Mouse (Mus musculus): Measurements from ENCODE around the gene Pacrg.
A peak's percentile ranks its signal among the peaks of the same experiment; 100 is the strongest.

The Pacrg gene

GRCm38 (mm10) chr17:10740083-10740482 lies 100.0 kb downstream of the Pacrg start:
- DNase-seq (ENCODE audit: low spot score in 2 of 2) = no peak

DNA sequence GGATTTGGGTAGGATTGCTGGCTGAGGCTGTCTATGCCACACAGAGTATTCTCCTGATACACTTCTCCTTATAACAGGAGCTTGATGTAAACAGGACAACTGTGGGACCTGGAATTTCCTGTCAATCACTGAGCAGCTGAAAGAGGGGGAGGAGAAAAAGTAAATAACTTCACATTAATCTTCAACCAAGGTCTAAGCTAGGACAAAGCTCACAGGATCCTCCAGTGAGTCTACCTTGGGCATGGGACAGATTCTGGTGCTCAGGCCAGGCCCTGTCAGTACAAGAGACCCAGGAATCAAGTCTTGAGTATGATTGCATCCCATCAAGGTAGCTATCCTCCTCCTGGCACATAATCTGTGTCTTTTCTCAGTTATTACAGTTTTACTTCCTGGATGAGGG lies 102.1 kb downstream of the Pacrg start:
- no peak for DNase-seq (ENCODE audit: low spot score in 2 of 2)

- DNase-seq (ENCODE audit: low spot score in 2 of 2) = no peak
Observed at GRCm38 (mm10) chr17:10734733-10735132, 105.4 kb downstream of the Pacrg start.

DNA sequence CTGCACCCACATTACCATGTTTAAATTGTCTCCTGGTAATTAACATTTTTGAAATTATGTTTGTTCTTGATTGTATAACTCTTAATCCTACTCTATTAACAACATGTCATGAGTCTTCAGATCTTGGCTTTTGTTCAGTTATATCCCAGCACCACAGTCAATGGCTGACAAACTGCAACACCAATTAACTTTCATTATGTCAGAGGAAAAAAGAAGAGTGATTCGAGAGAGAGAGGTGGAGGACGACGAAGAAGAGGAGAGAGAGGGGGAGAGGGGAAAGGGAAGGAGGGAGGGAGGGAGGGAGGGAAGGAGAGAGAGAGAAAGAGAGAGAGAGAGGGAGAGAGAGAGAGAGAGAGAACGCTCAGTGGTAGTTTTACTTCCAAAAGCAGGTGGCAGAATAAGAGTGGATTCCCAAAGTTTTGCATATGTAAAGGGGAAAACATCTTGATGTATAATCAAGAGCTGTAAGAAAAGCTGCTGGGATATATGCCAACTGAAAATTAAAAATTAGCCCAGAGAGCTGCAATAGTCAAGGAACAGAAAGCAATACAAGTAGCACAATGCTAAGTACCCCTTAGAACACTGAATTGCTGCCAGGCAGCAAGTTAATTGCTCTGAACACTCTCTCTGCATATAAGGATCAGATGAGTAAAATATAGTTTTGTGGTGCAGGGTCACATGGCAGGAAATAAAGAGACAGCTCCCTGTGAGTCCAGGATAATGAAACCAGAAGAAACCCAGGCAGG lies 107.6 kb downstream of the Pacrg start:
- DNase-seq (ENCODE audit: low spot score in 2 of 2) = no peak

- peak in 1 of 2 experiments; percentile 4 for DNase-seq (ENCODE audit: low spot score in 2 of 2)
Observed at GRCm38 (mm10) chr17:10724853-10725252, 115.3 kb downstream of the Pacrg start.

DNA sequence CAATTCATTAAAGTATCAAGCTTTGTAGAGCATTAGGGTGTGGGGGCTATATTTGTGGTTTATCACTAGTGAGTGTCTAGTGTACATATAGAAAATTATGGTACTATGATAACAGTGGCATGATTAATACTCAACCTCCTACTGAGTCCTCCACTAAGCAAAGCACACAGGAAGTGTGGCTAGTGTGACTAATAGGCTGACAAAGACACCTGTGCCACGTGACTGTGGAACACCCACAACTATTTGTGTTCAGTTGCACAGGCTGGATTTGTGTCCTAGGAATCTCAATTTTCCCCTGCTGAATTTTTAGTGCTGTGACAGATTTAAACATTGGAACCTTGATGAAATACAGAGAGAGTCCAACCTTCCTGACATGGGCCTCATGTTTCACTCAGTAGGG lies 118.5 kb downstream of the Pacrg start:
- DNase-seq (ENCODE audit: low spot score in 2 of 2) = no peak

GRCm38 (mm10) chr17:10717148-10717547 lies 123.0 kb downstream of the Pacrg start:
- DNase-seq (ENCODE audit: low spot score in 2 of 2) = no peak

DNA sequence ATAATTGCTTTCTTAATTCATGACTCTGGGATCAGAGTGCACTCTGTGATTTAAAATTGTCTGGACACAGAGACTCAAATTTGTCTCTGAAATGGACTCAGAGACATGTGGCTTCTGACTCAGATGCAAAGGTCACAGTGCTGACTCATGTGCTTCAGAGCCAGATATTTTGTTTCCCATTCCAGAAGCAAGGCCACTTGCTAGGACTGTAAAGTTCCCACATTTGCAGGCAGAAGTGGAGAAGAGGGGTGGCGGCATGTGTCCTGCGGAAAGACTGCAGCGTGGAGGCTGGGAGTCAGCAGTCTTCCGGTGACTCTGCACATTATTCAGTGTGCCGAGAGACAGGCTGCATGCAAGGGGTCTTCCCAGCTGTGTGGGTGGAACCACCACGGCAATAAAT lies 137.3 kb downstream of the Pacrg start:
- peak; percentile 31 to 47 for DNase-seq (ENCODE audit: low spot score in 2 of 2)

DNA sequence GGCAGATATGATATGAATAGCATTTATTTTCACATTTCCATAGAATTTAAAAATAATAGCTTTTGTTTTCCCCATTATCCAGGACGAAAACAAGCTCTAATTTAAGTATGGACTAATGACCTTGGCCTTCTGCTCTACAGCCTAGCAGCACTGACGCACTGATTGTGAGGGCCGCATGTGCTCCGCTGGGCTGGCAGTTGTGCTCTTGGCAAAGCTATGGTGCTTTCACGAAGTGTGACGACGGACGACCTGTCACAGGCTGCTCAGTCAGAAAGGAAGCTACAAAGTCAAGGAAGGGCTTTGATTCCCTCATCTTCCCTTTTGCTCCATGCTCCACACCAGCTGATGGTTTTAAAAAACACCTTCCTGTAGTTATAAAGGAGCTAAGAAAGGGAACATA lies 142.1 kb downstream of the Pacrg start:
- DNase-seq (ENCODE audit: low spot score in 2 of 2) = peak in 1 of 2 experiments; percentile 30

DNA sequence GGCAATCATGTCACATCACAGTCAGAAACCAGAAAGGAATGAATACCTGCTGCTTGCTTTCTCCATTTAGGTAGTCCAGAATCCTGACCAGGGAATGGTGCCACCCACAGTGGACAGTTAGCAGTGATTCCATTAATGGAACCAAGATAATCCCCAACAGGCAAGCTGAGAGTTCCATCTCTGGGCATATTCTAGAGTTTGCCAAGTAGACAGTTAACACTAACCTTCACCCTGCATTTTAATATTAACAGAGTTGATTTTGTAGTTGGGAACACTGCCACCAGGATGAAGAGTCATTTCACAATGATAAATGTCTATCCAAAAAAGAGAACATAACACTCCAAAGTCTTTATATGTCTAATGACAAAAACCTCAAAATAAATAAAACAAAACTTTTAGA lies 144.7 kb downstream of the Pacrg start:
- DNase-seq (ENCODE audit: low spot score in 2 of 2) = no peak

GRCm38 (mm10) chr17:10677098-10677497 lies 163.0 kb downstream of the Pacrg start:
- DNase-seq (ENCODE audit: low spot score in 2 of 2) = no peak

DNA sequence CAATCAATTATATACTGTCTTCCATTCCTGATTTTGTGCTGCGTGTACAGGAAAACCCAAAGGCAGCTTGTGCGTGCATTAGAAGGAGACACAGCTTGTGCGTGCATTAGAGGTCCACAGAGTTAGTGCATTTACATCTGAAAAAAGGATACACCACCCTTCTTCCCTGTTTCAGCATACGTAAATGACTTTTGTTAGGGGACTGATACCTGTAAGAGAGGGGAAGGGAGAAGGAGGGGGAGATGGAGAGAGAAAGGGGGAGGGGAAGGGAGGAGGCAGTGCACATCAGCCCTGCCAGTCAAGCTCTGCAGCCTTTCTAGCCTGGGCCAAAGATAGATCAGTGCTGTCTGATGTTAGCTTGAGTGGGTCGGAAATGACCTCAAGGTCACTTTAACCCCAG lies 164.6 kb downstream of the Pacrg start:
- DNase-seq (ENCODE audit: low spot score in 2 of 2) = no peak

DNA sequence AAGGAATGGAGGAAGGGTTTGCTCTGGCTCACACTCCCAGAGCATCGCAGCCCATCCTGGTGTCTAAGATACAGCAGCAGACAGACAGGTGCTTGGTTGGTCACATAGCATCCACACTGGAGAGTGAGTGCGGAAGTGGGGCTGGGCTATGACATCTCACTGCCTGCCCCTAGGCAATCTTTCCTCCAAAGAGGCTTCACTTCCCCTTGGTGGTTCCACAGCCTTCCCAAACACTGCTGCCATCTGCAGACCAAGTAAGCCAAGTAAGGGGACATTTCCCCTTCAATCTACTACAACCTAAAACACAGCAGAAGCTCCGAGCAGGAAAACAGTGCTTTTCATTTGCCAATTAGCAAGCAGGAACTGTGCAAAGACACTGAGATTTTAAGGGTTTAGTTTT lies 165.1 kb downstream of the Pacrg start:
- DNase-seq (ENCODE audit: low spot score in 2 of 2) = no peak

GRCm38 (mm10) chr17:10661294-10661693 lies 178.8 kb downstream of the Pacrg start:
- DNase-seq (ENCODE audit: low spot score in 2 of 2) = no peak

GRCm38 (mm10) chr17:10643604-10644003 lies 196.5 kb downstream of the Pacrg start:
- DNase-seq (ENCODE audit: low spot score in 2 of 2) = no peak

DNA sequence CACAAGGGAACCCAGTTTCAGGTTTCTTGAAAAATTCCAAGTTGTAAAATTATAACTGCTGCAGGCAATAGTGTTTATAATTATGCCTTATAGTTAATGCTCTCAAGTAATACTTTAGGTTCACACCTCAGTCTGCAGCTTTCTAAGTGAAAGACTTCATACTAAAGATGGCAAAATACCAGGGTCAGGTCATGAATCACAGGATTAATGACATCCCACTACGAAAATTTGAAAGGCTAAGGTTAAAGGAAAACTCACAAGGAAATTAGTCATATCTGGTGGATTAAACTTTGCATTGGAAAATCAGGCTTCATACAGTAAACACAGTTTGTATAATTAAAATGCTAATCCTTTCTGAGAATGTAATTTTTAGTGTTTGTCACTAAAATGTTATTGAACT lies 200.3 kb downstream of the Pacrg start:
- DNase-seq (ENCODE audit: low spot score in 2 of 2) = no peak

DNA sequence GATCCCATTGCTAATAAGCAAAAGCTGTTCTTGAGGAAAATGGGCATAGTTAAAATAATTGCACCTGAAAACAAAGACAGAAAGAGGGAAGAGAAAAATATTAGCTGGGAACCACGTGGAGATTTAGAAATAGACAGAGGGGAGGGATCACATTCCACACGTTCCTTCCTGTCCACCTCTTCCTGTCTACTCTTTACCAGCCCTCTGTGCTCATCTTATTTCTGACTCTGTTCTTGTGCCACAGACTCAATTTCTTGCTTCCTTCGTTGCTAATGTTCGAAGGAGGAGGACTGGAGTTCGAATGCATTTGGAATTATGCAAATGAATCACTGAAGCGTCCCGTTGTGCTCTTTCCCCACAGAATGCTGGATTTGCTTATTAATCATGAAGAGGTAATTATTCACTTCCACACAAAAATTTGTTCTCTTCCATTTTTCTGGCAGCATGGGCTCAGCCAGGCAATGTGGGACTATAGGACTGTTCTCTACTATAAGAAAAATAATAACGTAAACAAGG lies 204.1 kb downstream of the Pacrg start:
- no peak for DNase-seq (ENCODE audit: low spot score in 2 of 2)

DNA sequence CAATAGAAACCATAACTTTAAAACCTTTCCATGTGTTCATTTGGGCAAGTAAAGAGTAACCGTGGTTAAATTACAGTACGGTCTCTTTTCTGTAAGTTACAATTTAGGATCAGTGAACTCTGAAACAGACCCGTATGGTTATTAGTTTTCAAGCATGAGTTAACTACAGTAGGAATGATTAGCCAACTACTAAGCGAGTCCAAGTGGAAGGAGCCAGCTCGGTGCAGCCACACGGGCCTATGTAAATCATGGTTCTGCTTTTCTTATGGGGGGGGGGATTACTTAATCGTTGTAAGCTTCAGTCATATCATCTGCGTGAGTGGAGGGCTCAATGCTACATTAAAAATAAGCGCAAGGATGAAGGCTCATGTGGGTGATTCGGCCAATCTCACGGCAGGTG lies 204.6 kb downstream of the Pacrg start:
- DNase-seq (ENCODE audit: low spot score in 2 of 2) = no peak

DNA sequence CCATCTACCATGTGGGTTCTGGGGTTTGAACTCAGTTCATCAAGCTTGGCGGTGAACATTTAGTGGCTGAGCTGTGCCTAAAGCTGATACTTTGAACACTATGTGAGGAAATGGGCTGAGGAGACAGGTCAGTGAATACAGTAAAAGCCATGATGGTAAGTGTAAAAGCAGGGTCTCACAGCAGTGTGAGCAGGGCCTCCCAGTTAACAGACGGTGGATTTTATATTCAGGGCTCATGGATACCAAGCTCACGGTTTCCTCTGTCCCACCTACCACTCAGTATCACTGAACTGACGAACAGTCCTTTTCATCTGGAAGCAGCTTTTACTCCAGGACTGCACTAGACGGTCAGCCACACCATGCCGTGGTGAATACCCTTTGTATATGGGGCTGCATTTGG lies 205.1 kb downstream of the Pacrg start:
- DNase-seq (ENCODE audit: low spot score in 2 of 2) = no peak

- DNase-seq (ENCODE audit: low spot score in 2 of 2) = no peak
Observed at GRCm38 (mm10) chr17:10633769-10634168, 206.3 kb downstream of the Pacrg start.

DNA sequence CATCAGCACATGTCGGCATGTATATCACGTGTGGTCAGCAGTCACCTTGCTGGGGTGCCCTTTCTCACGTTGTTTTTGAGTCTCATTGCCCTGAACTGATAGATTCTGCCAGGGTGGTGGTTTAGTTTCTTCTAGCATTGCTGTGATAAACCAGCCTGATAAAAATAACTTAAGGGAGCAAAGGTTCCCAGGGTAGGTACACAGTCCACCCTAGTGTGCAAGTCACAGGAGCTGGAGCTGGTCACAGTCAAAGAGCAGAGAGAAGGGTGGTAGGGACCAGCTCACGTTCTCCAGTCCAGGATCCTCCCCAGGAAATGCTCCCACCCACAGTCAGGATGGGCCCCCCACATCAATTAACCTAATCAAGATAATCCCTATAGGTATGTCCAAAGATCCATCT lies 211.9 kb downstream of the Pacrg start:
- no peak for DNase-seq (ENCODE audit: low spot score in 2 of 2)

DNA sequence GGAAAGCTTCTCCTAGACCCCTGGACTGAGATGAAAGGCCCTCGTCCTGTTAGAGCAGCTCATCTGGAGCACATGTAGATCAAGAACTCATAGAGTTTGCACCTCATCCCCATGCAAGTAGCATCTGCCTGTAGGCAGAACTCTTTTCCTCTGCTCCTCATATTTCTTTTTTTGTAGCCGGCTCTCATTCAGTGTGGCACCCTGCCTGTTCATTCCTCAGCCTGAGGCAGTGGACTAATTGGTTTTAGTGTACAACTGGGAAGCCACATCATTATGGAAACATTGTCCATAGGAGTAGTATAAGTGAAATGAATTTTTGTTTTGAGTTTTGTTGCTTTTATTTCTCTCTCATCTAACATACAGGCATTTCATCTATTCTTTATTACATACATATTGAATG lies 212.6 kb downstream of the Pacrg start:
- no peak for DNase-seq (ENCODE audit: low spot score in 2 of 2)

GRCm38 (mm10) chr17:10626299-10627095 lies 213.6 kb downstream of the Pacrg start:
- DNase-seq (ENCODE audit: low spot score in 2 of 2) = no peak

All from heart, adult 9 months (tissue).